Mouse (Mus musculus) intestine, embryonic 14.5 days (tissue): ENCODE measurements around the gene Grik4. TPM values are rescaled to one million over a fixed set of nuclear protein-coding genes. Genes with fewer than 3 reads are reported as not detected.
A peak's percentile ranks its signal among the peaks of the same experiment; 100 is the strongest.

ENCODE experiments used
- ATAC-seq: fragments of 200-750 bp; cut with Nextera tagmentation; replicated peaks from 2 replicates; pipeline ENCODE4 v1.8.0; 2017; ENCODE audit warnings: low read depth, moderate number of reproducible peaks, moderate TSS enrichment, moderate library complexity; ENCODE audit not compliant: low FRiP score, low TSS enrichment
- DNase-seq: peaks from one replicate; pipeline ENCODE4 v3.0.0-alpha.2; 2018; ENCODE audit warnings: low spot score
- H3K27ac ChIP-seq: fragments of 300-500 bp; sonication (generic); 2 replicates; pipeline ENCODE4 v1.5.1; 2014; ENCODE audit warnings: low read depth, mild to moderate bottlenecking, control low read depth
- H3K27me3 ChIP-seq: fragments of 300-500 bp; sonication (generic); replicated peaks from 2 replicates; pipeline ENCODE4 v1.6.1; 2014; ENCODE audit warnings: low read length, control low read depth; ENCODE audit not compliant: control insufficient read depth, insufficient read depth
- H3K36me3 ChIP-seq: fragments of 300-500 bp; sonication (generic); 2 replicates; pipeline ENCODE4 v1.6.1; 2014; ENCODE audit warnings: low read length, control low read depth; ENCODE audit not compliant: control insufficient read depth, insufficient read depth
- H3K4me1 ChIP-seq: fragments of 300-500 bp; sonication (generic); replicated peaks from 2 replicates; pipeline ENCODE4 v1.6.1; 2014; ENCODE audit warnings: low read length, control low read depth, mixed read lengths; ENCODE audit not compliant: control insufficient read depth, insufficient read depth
- H3K4me2 ChIP-seq: fragments of 300-500 bp; sonication (generic); 2 replicates; pipeline ENCODE4 v1.6.1; 2014; ENCODE audit warnings: low read length
- H3K4me3 ChIP-seq: fragments of 300-500 bp; sonication (generic); 2 replicates; pipeline ENCODE4 v1.5.1; 2014; ENCODE audit warnings: low read depth, low read length, control low read depth, mixed read lengths
- H3K9ac ChIP-seq: fragments of 300-500 bp; sonication (generic); 2 replicates; pipeline ENCODE4 v1.6.1; 2014; ENCODE audit warnings: mild to moderate bottlenecking, low read length
- H3K9me3 ChIP-seq: fragments of 300-500 bp; sonication (generic); 2 replicates; pipeline ENCODE4 v1.6.1; 2016; ENCODE audit warnings: low read length, control low read depth; ENCODE audit not compliant: control insufficient read depth
- whole genome bisulfite sequencing: fragments of 180-500 bp; shearing (Covaris S2); extraction: QIAGEN DNeasy Blood & Tissue Kit; methylation state at CpG from one replicate; pipeline ENCODE4 v1.1.7; 2014; 5-methylcytosine and 5-hydroxymethylcytosine counted together
- polyA plus RNA-seq: library from polyadenylated mRNA; unstranded; fragments of >200 nt; fragmentation: Nextera tagmentation; extraction: Ambion mirVana; gene quantifications from 2 replicates; pipeline ENCODE4 v1.2.1, GENCODE M21; 2014

The Grik4 gene
- polyA plus RNA-seq, 1 experiment from 2014 or later: 1.3 TPM

DNA sequence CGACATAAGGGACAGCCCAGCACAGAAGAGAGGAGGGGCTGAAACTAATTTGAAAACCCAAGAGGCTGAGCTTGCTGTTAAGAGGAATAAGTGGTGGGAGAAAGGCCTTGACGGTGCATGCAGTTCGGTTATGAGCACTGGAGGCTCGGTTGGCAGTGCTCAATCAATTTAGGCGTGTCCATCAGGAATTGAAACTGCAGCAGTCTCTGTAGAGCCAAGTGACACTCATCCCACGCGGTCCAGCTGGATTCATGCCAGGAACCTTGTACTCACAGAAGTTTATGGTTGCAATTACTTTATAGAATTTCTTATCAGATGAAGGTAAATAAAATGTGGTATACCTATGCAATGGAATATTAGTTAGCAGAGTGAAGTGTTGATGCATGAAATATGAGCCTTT is 14.1 kb upstream of the Grik4 start:
- H3K9ac ChIP-seq: no peak overlapping the region
- DNase-seq (peak; percentile 57), ATAC-seq (0 out of 2 replicates have a peak, but pooled peaks have one; percentile 2)
- H3K4me2 ChIP-seq: no peak overlapping the region
- no peak overlapping the region for H3K27ac ChIP-seq
- H3K27me3 ChIP-seq: no peaks in the 10 kb centered on the region
- 74% methylated on average over 7 of the region's 7 CpGs for WGBS
- peaks cover 9% of the 10 kb centered on the region; the same call in 1 of the 2 replicates for H3K4me1 ChIP-seq
- H3K36me3 ChIP-seq: no peaks in the 10 kb centered on the region
- no peak overlapping the region for H3K4me3 ChIP-seq
- H3K9me3 ChIP-seq: peaks cover 4% of the 10 kb centered on the region; the same call in 1 of the 2 replicates

DNA sequence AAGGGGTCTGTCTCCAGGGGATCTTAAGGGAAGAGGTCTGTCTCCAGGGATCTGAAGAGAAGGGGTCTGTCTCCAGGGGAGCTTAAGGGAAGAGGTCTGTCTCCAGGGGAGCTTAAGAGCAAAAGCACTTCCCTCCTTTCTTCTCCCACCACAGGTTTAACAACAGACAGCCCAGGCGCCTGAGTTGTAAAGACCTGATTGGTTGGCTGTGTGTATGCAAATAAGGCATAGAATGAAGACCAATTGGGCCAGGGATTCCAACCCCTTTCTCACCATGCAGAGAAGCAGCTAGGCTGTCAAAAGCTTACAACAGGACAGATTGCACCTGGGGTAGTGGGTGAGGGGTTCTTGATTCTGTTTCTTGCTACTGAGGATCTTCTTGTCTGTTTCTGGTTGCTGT is 4.1 kb upstream of the Grik4 start:
- H3K9ac ChIP-seq: no peak overlapping the region
- WGBS: 19% methylated on average over 1 of the region's 1 CpGs
- ATAC-seq (no peak), DNase-seq (no peak)
- no peak overlapping the region for H3K4me3 ChIP-seq
- H3K27me3 ChIP-seq: 0 out of 2 replicates have a peak, but pooled peaks cover 2% of the 10 kb centered on the region
- H3K36me3 ChIP-seq: no peaks in the 10 kb centered on the region
- H3K9me3 ChIP-seq: no peaks in the 10 kb centered on the region
- H3K4me1 ChIP-seq: peaks cover 4% of the 10 kb centered on the region
- H3K27ac ChIP-seq: no peak overlapping the region
- H3K4me2 ChIP-seq: no peak overlapping the region

DNA sequence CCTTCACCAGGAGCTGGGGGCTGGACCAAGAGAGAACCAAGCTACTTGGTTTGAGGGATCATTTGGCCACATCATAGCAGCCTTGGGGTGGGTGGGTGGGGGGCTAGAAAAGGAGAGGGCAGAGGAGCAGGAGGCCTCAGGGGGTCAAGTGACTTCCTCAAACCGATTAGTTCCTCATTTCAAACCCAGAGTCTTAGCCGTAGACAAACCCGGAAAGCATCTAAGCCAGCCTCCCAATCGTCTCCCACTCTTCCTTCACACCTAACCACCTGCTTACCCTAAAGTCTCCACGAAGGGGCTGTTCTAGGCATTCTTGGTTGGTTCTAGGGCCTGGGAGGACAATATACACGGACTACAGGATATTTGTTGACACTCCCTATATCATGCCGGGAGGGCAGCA is 881 bp upstream of the Grik4 start:
- Histone ChIP-seq H3K4me3 (no peak overlapping the region), H3K4me2 (no peak overlapping the region), H3K4me1 (peaks cover 17% of the 10 kb centered on the region), H3K27me3 (0 out of 2 replicates have a peak, but pooled peaks cover 2% of the 10 kb centered on the region), H3K9ac (no peak overlapping the region), H3K9me3 (no peaks in the 10 kb centered on the region), H3K36me3 (no peaks in the 10 kb centered on the region), H3K27ac (no peak overlapping the region)
- DNase-seq: no peak
- no peak for ATAC-seq
- 81% methylated on average over 7 of the region's 7 CpGs for WGBS

DNA sequence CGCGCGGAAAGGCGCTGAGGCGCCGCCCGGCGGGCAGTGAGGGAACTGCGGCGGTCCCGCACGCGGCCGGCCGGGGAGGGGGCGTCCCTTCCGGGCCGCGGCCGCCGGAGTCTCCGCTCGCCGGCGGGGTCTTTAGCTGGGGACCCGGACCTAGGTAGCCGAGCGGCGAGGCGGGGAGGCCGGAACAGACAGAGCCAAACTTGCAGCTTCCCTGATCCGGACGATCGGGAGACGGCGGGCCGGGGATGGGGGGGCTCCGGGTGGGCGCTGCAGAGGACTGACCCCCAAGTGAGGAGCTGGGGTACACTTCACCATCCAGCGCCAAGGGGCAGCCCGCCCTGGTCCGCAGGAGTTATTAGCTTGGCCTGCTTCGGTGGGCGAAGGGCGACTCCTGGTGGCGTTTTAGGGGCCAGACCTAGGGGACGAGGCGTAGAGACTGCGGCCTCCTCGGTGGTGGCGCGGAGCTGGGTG is 278 bp upstream of the Grik4 start:
- peak; percentile 98 for DNase-seq
- peak overlapping the region; percentile 72 for H3K9ac ChIP-seq
- 0 out of 2 replicates have a peak, but pooled peaks cover 2% of the 10 kb centered on the region for H3K27me3 ChIP-seq
- H3K4me2 ChIP-seq: peak overlapping the region; percentile 89
- no peaks in the 10 kb centered on the region for H3K36me3 ChIP-seq
- WGBS: under 1% methylated on average over 43 of the region's 52 CpGs
- H3K4me1 ChIP-seq: peaks cover 17% of the 10 kb centered on the region
- ATAC-seq: peak; percentile 94
- H3K27ac ChIP-seq: no peak overlapping the region
- H3K9me3 ChIP-seq: no peaks in the 10 kb centered on the region
- peak overlapping the region; percentile 59 for H3K4me3 ChIP-seq

DNA sequence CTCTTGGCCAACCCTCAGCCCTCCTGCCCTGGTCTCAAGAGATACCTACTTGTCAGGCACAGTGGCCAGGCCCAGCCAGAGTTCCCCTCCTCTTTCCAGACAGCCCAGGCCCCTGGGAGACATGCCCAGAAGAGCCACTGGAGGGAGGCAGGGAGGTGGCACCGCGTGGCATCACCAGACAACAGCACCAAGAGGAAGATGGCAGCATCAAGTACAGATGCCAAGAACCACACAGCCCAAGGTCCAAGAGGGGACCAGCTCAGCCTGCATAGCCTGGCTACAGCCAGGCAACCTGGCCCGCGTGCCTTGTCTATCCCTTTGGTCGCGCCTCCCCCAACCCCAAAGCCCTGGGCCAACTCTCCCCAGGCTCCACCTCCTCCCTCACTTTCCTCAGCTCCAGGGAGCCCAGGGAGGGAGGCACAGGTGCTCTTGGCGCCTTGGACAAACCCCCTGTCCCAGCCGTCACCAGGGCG is 1.2 kb downstream of the Grik4 start:
- H3K4me2 ChIP-seq: peak overlapping the region; percentile 89
- H3K4me1 ChIP-seq: peaks cover 17% of the 10 kb centered on the region
- peak overlapping the region; percentile 59 for H3K4me3 ChIP-seq
- no peaks in the 10 kb centered on the region for H3K36me3 ChIP-seq
- peak; percentile 80 for DNase-seq
- 0 out of 2 replicates have a peak overlapping the region, but pooled peaks have one; percentile 72 for H3K9ac ChIP-seq
- H3K9me3 ChIP-seq: no peaks in the 10 kb centered on the region
- whole genome bisulfite sequencing: 7% methylated on average over 9 of the region's 9 CpGs
- ATAC-seq: peak; percentile 26
- H3K27ac ChIP-seq: no peak overlapping the region
- 0 out of 2 replicates have a peak, but pooled peaks cover 2% of the 10 kb centered on the region for H3K27me3 ChIP-seq

DNA sequence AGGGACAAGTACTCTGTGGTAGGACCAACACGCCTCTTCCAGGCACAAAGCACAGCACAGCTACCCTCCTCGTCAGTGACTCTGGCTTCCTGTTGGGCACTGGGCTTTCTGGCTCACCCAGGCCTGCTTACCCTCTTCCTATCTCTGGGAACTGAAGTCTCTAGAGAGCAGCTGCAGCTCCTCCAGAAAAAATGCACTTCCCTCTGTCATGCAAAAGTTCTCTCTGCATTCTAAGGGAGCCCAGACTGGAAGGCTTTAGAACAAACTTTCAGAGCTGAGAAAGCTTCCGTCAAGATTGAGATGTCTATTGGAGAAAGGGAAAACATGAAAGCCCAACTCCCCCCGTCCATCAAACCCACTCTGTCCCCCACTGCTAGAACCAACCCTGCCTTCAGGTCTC is 2.1 kb downstream of the Grik4 start:
- no peaks in the 10 kb centered on the region for H3K36me3 ChIP-seq
- 50% methylated on average over 4 of the region's 4 CpGs for WGBS
- no peak for DNase-seq
- no peak overlapping the region for H3K9ac ChIP-seq
- H3K4me2 ChIP-seq: peak overlapping the region; percentile 89
- no peak for ATAC-seq
- no peak overlapping the region for H3K4me3 ChIP-seq
- no peak overlapping the region for H3K27ac ChIP-seq
- 0 out of 2 replicates have a peak, but pooled peaks cover 2% of the 10 kb centered on the region for H3K27me3 ChIP-seq
- H3K9me3 ChIP-seq: no peaks in the 10 kb centered on the region
- H3K4me1 ChIP-seq: peaks cover 17% of the 10 kb centered on the region

DNA sequence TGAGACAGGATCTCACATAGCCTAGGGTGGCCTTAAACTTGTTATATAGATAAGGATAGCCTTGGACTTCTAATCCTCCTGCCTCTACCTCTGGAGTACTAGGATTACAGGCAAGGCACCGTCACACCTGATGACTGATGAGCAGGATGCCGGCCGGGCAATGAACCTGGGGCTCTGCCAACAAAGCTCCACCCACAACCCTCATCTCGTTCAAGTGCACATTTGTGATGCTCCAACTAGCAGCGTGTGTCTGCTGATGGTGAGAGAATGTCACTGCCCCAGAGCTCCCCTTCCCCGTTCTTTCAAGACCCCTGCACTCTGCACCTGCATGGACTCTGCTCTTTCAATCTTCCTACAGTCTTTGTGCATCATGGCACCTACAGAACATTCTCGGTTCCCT is 12.1 kb downstream of the Grik4 start:
- Histone ChIP-seq H3K27me3 (no peaks in the 10 kb centered on the region), H3K36me3 (no peaks in the 10 kb centered on the region), H3K9ac (no peak overlapping the region), H3K4me1 (peaks cover 2% of the 10 kb centered on the region; the same call in 1 of the 2 replicates), H3K4me2 (no peak overlapping the region), H3K27ac (no peak overlapping the region), H3K9me3 (no peaks in the 10 kb centered on the region; the same call in 1 of the 2 replicates), H3K4me3 (no peak overlapping the region)
- 42% methylated on average over 7 of the region's 7 CpGs for WGBS
- DNase-seq: no peak
- no peak for ATAC-seq

DNA sequence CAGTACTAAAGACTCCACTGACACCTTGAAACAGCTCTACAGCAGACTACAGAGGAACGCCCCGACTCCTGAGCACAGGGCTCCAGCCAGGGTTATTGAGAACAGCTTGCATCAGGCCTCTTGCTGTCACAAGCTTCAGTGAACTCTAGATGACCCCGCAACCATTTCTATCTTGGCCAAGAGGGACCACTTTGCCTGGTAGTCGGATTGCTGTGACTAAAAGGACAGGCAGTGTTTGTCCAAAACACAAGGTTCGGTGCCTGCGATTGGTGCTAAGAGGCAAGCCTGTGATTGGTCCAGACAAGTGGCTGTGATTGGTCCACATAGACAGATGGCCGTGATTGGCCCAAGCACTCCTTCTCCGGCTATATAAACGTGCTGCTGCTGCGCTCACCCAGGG is 16.8 kb downstream of the Grik4 start:
- no peak overlapping the region for H3K4me2 ChIP-seq
- WGBS: 58% methylated on average over 10 of the region's 10 CpGs
- H3K9me3 ChIP-seq: no peaks in the 10 kb centered on the region; the same call in 1 of the 2 replicates
- DNase-seq (no peak), ATAC-seq (no peak)
- H3K4me1 ChIP-seq: peaks cover 2% of the 10 kb centered on the region; the same call in 1 of the 2 replicates
- no peak overlapping the region for H3K4me3 ChIP-seq
- no peaks in the 10 kb centered on the region for H3K36me3 ChIP-seq
- no peaks in the 10 kb centered on the region for H3K27me3 ChIP-seq
- no peak overlapping the region for H3K9ac ChIP-seq
- no peak overlapping the region for H3K27ac ChIP-seq

DNA sequence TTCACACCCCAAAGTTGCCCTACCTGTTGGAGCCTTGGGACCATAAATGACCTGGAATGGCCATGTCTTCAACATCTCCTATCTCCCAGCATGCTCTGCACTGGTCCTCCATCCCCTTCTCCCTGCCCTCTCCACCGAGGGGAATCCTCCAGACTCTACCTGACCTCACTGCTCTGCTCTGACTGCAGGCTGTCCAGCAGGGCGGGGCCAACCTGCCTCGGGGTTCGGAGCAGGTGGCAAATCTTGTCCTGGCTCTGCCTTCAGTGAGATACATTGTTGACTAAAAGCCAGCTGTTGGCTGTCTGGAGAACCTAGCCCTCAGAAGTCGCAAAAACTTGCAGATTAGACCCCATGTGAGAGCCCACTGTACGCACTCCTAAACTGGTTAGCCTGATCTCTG is 17.7 kb downstream of the Grik4 start:
- H3K9me3 ChIP-seq: no peaks in the 10 kb centered on the region; the same call in 1 of the 2 replicates
- H3K4me3 ChIP-seq: no peak overlapping the region
- no peaks in the 10 kb centered on the region for H3K36me3 ChIP-seq
- H3K9ac ChIP-seq: no peak overlapping the region
- 64% methylated on average over 6 of the region's 6 CpGs for WGBS
- no peaks in the 10 kb centered on the region for H3K27me3 ChIP-seq
- DNase-seq: no peak
- peak; percentile 61; the same call in 1 of the 2 replicates for ATAC-seq
- H3K27ac ChIP-seq: no peak overlapping the region
- peaks cover 6% of the 10 kb centered on the region; the same call in 1 of the 2 replicates for H3K4me1 ChIP-seq
- H3K4me2 ChIP-seq: no peak overlapping the region
